ENCODE assay signal across 24 mouse cellular contexts in the genomic region with DNA sequence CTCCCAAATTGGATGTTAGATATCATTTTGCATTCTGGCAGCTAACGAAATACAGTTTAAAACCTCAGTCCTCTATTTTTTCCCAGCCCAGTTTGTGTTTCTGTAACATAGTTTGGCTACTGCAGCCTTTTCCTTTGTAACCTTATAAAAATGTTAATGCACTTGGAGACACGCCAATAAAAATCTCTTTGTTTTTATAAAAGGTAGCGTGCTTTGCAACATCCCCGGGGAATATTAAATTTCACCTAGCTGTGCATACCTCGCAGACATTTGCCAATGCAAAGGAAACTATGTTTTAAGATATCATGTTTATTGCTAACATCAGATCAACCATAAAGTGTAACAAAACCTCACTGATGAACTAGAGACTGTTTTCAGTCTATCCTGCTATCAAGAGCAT.
"Had no signal": no experiment of that assay in that cellular context is flagged by ENCODE, and none has a peak within 500 bp of the region (broad histone marks: within the 10 kb centered on the region; RNA-seq: fewer than 3 reads in every experiment).

No protein-coding gene starts in this region.

- H3K9me3 ChIP-seq: heart, embryonic 10.5 days; heart, embryonic 12.5 days; hindbrain, embryonic 10.5 days; hindbrain, embryonic 12.5 days; hindbrain, embryonic 15.5 days; intestine, embryonic 15.5 days; limb, embryonic 15.5 days; liver, embryonic 13.5 days had no signal

- H3K4me3 ChIP-seq: gastrocnemius, adult 2 months; heart, embryonic 10.5 days; heart, embryonic 12.5 days; hindbrain, embryonic 10.5 days; hindbrain, embryonic 12.5 days; hindbrain, embryonic 15.5 days; intestine, embryonic 15.5 days; layer of hippocampus, adult 2 months; left cerebral cortex, adult 2 months; limb, embryonic 15.5 days; liver, embryonic 13.5 days had no signal

- H3K27ac ChIP-seq: gastrocnemius, adult 2 months; heart, embryonic 10.5 days; hindbrain, embryonic 10.5 days; hindbrain, embryonic 12.5 days; hindbrain, embryonic 15.5 days; intestine, embryonic 15.5 days; layer of hippocampus, adult 2 months; left cerebral cortex, adult 2 months; limb, embryonic 15.5 days; liver, embryonic 13.5 days had no signal

- H3K36me3 ChIP-seq: heart, embryonic 10.5 days; heart, embryonic 12.5 days; hindbrain, embryonic 10.5 days; hindbrain, embryonic 12.5 days; hindbrain, embryonic 15.5 days; intestine, embryonic 15.5 days; limb, embryonic 15.5 days; liver, embryonic 13.5 days had no signal

- DNase-seq: gastrocnemius, adult 2 months; gastrocnemius, postnatal 10 days; gastrocnemius, postnatal 25 days; heart, adult 18-20 months; heart, postnatal 10 days; heart, postnatal 4 days; kidney, adult 18-20 months; kidney, adult 8-10 months; kidney, postnatal 10 days; kidney, postnatal 25 days; kidney, postnatal 4 days; liver, embryonic 13.5 days had no signal

- H3K27me3 ChIP-seq: heart, embryonic 12.5 days; hindbrain, embryonic 12.5 days; hindbrain, embryonic 15.5 days; intestine, embryonic 15.5 days; limb, embryonic 15.5 days; liver, embryonic 13.5 days had no signal

- H3K9ac ChIP-seq: heart, embryonic 12.5 days; hindbrain, embryonic 12.5 days; hindbrain, embryonic 15.5 days; intestine, embryonic 15.5 days; limb, embryonic 15.5 days; liver, embryonic 13.5 days had no signal

- H3K4me1 ChIP-seq: heart, embryonic 10.5 days; heart, embryonic 12.5 days; hindbrain, embryonic 10.5 days; hindbrain, embryonic 15.5 days; intestine, embryonic 15.5 days; liver, embryonic 13.5 days had no signal

- H3K4me2 ChIP-seq: heart, embryonic 12.5 days; hindbrain, embryonic 12.5 days; hindbrain, embryonic 15.5 days; intestine, embryonic 15.5 days; limb, embryonic 15.5 days; liver, embryonic 11.5 days; liver, embryonic 13.5 days had no signal

- ATAC-seq: inflammation-experienced regulatory T-cells, adult 6 months; intestine, embryonic 15.5 days; intestine, postnatal 0 days had no signal
